Mouse (Mus musculus) kidney, postnatal 25 days (tissue): ENCODE measurements around the gene Pcyt1b.
A peak's percentile ranks its signal among the peaks of the same experiment; 100 is the strongest.

Experiments used
- DNase-seq, 2 experiments: peaks; one replicate each; pipeline ENCODE4 v3.0.0; 2021; ENCODE audit warnings: mixed read lengths in 2 of 2

Gene Pcyt1b

GRCm38 (mm10) chrX:93654218-93655002 lies at the start of gene Pcyt1b:
TSS of gene Pcyt1b (plus strand) at chrX:93654863.
- no peak for DNase-seq

GRCm38 (mm10) chrX:93630256-93630655 lies 24.4 kb upstream of the Pcyt1b start:
- no peak for DNase-seq

GRCm38 (mm10) chrX:93631657-93632449 lies 22.8 kb upstream of the Pcyt1b start, which contains the start of gene Pola1:
TSS of gene Pola1 (minus strand) at chrX:93632155.
- peak; percentile 82 to 94 for DNase-seq

- no peak for DNase-seq
Observed at GRCm38 (mm10) chrX:93634861-93635375, 19.7 kb upstream of the Pcyt1b start.

GRCm38 (mm10) chrX:93643600-93643999 lies 11.1 kb upstream of the Pcyt1b start:
- DNase-seq: no peak

- DNase-seq: no peak
Observed at GRCm38 (mm10) chrX:93644022-93644421, 10.6 kb upstream of the Pcyt1b start.

- DNase-seq: no peak
Observed at GRCm38 (mm10) chrX:93650738-93651137, 3.9 kb upstream of the Pcyt1b start.

- no peak for DNase-seq
Observed at GRCm38 (mm10) chrX:93655153-93655552, 490 bp downstream of the Pcyt1b start.

- DNase-seq: no peak
Observed at GRCm38 (mm10) chrX:93663919-93664586, 9.4 kb downstream of the Pcyt1b start.

- no peak for DNase-seq
Observed at GRCm38 (mm10) chrX:93664787-93665186, 10.1 kb downstream of the Pcyt1b start.

GRCm38 (mm10) chrX:93674432-93674831 lies 19.8 kb downstream of the Pcyt1b start:
- no peak for DNase-seq

GRCm38 (mm10) chrX:93674836-93675795 lies 20.5 kb downstream of the Pcyt1b start:
- DNase-seq: peak; percentile 13 to 51

GRCm38 (mm10) chrX:93676228-93676627 lies 21.6 kb downstream of the Pcyt1b start:
- no peak for DNase-seq

GRCm38 (mm10) chrX:93689287-93689686 lies 34.6 kb downstream of the Pcyt1b start:
- DNase-seq: no peak

- no peak for DNase-seq
Observed at GRCm38 (mm10) chrX:93690672-93691071, 36.0 kb downstream of the Pcyt1b start.

- no peak for DNase-seq
Observed at GRCm38 (mm10) chrX:93697596-93697995, 42.9 kb downstream of the Pcyt1b start.

- DNase-seq: peak; percentile 17 to 36
Observed at GRCm38 (mm10) chrX:93700528-93701225, 46.0 kb downstream of the Pcyt1b start.

GRCm38 (mm10) chrX:93712566-93712965 lies 57.9 kb downstream of the Pcyt1b start:
- DNase-seq: no peak

- DNase-seq: no peak
Observed at GRCm38 (mm10) chrX:93729529-93729928, 74.9 kb downstream of the Pcyt1b start.

GRCm38 (mm10) chrX:93730854-93731253 lies 76.2 kb downstream of the Pcyt1b start:
- DNase-seq: no peak

- DNase-seq: no peak
Observed at GRCm38 (mm10) chrX:93732407-93732806, 77.7 kb downstream of the Pcyt1b start.
